Mouse (Mus musculus) adrenal gland, adult 18-20 months (tissue): ENCODE measurements around the gene Cpa1. TPM values are rescaled to one million over a fixed set of nuclear protein-coding genes. Genes with fewer than 3 reads are reported as not detected.

Experiments
- DNase-seq, 2 experiments: peaks; one replicate each; pipeline ENCODE4 v3.0.0; 2021 to 2022; ENCODE audit warnings: low spot score in 2 of 2
- total RNA-seq, 2 experiments: library from RNA; stranded (reverse); gene quantifications; 1 replicate in 1 of 2; 2 replicates in 1 of 2; pipeline ENCODE4 v1.2.3; 2021

Cpa1 gene
- total RNA-seq, 2 experiments from 2014 or later: not detected

DNA sequence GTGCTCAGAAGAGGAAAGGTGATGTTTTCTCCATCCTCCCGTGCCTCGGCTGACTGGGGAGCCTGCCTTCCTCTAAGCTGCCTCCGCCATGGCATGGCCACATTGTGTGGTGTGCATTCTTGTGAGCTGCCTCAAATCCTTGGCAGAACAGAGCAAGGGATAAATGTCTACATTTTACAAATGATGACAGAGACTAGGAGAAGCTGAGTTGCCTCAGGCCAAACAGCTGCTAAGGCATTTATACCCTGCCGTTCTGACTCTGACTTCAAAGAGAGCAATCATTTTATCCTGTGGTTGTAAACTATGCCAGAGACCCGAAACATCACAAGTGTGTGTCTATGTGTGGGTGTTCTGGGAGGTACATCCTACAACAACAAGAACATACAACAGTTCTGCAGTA is 28.6 kb downstream of the Cpa1 start:
- no peak for DNase-seq

DNA sequence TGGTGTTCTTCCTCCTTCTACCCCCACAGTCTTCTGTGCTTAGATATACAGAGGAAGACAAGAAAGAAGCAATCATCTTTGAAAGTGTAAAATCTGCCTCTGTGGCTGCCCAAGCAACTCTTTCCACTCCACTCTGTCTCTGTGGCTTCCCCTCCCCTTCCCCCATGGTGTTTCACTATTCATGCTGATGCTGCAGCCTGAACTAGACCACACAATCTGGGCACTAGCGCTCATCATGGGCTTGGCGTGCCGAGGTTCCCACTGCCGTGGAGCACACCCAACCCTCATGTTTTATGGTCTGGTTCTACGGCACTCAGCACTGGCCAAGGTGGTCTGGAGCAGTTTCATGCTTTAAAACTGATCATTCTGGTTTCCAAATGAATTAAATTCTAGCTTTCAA is 32.7 kb downstream of the Cpa1 start:
- no peak for DNase-seq

DNA sequence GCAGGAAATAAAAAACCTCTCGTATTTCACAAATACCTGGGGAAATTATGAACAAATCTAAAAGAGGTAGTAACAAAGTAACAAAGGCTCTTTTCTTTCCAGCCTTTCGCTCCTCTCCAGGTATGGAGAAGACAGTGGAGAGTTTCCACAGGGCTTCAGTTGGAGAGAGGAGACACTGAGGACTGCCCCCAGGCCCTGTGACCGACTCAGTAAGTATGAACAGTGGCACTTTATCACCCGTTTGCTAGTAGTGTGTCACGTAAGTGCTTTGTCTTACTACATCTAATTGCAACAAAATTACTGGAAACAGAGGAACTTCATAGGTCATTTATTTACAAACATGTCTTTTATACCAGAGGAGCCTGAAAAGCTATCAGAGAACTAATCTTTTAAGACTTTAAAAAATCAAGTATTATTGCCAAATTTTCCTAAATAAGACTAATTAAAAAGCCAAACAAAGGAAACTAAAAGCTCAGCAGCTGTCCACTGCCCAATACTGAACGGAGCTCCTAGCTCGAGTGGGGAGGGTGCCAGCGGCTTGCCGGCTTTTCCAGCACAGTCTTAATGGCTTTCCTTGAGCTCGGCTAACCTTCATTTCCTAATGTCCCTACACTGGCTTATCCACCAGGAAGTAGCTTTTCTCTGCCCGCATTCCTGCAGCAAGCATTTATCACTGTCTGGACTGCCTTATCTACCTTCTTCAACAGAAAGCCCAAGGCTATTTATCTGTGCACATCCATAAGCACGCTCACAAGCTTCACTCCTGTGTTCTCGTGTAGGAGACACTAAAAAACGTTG is 34.9 kb downstream of the Cpa1 start:
- DNase-seq: peak in 1 of 2 experiments; percentile 26

DNA sequence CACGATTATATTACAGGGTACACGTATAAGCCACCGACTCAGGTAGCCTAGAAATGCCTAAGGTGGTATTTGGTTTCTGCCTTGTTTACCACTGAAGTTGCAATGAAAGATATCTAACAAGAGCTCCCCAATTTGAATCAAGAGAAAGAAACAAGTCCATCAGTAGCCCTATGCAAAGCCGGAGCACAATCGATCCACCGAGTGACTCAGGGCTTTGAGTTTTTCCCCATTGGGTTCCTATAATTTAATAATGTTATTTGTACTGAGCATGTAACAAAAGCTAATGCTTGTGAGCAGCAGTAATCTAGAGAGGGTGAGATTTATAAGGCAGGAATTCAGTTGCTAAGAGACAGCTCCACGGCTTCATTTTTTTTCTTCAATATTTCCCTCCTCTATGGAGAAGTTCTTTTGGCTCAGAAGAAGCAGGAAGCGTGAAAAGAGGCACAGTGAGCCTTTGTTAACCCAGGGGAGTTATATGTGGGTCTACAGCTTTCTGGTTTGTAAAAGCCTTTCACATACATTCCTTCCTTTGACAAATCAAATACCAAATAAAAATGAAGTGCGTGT is 35.8 kb downstream of the Cpa1 start:
- DNase-seq: no peak

DNA sequence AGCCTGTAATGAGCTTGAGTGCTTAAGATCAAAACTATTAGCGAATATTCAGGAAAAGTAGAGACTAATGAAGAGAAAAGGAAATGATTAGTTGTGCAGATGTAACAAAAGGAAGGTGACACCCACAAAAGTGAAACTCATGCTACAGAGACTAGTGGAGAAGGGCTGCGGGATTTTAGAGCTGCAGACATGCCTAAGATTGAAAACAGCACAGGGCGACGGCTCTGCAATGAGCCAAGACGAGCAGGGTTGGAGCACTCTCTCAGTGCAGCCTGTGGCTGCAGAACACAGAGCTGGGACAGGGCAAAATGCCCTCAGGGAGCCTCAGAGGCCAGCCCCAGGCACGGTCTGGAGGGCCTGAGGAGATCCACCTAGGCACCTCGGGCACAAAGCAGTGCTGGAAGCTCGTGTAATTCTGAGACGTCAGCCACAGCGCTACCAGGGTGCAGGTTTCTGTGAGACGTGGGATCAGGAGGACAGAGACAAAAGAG is 36.3 kb downstream of the Cpa1 start:
- peak in 1 of 2 experiments; percentile 32 for DNase-seq

DNA sequence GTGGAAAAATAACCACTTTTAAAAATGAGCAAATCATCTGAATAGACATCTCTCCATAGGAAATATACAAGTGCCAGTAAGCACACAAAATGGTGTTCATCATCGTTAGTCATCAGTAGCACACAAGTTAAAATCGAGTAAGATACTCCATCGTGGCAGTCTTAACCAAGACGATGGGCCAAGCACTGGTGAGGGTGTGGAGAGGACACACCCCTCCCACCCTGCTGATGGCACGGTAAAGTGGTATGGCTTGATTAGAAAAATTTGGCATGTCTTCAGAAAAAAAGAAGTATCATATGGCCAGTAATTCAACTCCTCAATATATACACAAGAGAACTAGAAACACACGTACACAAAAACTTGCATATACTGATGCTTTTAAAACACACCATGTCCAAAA is 37.5 kb downstream of the Cpa1 start:
- DNase-seq: no peak

DNA sequence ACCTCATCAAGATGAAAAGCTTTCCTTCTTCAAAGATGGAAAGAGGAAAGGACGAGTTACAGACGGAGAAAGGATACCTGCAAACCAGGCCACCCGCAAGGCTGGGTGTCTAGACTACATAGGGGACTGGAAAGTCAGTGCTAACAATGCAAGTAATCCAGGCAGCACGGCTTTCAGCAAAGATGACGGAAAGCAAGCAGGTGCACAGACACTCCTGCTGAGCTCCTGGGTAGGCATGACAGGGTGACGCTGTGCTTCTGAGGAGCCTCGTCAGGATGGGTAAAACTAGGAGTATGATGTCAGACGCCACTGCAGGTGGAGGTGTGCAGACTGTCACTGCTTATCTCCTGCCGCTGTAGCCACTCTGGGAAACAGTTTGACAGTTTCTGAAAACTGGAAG is 38.6 kb downstream of the Cpa1 start:
- DNase-seq: no peak

DNA sequence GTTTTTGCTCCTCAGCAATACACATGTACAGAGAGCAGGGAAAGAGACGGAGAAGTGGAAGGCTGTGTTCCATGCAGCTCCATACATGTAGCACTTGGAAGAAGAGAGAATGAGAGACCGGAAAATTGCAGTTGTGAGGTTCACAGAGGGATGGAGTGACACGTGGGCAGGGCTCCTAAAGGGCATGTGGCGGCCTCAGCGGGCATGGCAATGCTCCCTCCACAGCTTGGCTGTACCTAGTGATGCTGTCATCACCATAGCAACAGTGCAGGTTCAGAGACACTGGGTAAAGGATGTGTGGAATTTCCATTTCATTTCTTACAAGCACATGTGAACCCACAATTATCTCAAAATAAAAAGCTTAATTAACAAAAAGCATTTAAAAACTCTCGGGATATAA is 39.5 kb downstream of the Cpa1 start:
- DNase-seq: no peak

DNA sequence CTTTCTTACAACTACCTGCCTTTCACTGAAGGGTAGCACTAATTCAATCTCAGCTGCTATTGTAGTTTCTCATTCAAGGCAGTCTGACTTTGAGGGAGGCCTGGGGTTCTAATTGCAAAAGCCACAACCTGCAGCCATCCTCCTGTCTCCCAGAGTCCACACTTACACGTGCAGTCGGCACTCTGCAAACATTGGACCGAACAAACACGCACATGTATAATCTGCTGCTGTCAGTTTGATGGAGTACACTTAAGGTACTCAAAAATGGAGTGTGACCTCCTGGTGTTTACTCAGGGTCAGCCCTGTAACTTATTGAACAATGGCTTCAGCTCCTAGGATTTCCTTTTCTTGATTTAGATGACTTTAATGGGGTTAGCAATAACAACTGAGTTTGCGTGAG is 40.5 kb downstream of the Cpa1 start:
- DNase-seq: no peak

DNA sequence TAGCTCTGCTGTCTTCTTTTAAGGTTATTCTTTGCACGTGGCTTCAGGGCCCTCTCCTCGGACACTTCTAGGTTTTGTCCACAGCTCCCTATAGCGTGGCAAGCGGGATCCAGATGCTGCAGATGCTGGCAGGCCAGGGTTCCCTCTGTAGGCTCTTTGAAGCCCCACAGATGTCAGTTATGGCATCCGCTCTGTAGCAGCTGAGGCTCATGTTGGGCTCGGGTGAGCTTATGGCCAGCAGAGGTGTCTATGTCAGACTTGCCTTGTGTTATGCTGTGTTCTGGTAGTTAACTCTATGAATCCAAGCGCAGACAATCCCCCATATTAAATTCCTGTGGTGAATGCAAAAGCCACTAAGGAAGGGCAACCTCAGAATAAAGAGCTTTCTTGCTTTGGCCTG is 41.4 kb downstream of the Cpa1 start:
- DNase-seq: no peak

DNA sequence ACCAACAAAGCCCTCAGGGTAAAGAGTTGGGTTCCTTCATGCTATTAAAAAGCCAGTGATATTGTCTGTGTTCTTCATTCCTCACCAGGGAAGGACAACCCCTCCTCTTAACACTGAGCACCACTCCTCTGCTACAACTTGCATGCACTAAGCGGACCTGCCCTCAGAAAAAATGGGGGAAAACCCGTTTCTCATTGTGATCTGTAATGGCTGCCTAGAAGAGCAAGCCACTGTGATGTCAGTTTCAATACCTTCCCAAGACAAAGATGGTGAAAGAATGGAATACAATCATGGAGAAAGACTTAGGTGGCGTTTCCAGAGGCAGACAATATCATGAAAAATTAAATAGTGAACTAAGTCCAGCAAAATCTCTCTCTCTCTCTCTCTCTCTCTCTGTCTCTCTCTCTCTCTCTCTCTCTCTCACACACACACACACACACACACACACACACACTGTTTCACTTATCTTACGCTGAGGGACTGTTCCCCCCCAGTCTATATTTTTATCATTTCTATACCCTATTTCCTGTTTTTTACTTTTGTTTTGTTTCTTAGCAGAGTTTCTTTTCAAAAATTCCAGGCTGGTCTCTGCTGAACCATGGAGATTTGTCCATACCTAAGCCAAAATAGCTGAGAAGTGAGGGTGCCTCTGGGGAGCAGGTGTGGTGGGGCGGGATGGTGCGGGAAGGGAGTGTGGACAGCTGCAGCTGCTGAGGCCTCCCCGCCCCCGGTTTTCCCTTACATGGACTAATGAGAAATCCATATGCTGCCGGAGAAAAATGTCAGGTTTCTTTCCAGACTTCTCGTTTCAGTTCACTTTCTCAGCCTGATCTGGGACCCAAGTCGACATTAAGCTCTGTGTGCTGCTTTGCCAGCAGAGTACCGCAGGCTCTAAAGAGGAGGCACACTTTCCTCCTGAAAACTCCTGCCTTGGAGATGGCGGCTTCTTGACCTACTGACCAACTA is 43.2 kb downstream of the Cpa1 start:
- DNase-seq: no peak

DNA sequence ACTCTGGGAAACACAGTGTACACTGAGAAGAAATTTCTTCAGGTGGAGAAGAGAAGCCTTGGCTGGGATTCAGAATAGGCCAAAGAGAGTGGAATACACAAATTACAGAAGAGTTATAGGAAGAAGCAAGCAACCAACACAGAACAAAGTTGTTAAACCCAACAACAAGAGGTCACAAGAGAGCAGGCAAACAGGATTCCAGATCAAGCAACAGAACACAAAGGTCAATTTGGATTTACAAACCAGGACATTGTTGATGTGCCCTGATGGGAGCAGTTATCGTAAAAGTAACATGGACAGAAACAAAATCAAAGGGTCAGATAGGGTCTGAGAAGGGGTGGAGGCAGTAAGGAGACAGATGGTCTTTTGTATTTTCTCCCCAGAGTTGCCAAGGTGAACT is 45.6 kb downstream of the Cpa1 start:
- no peak for DNase-seq

DNA sequence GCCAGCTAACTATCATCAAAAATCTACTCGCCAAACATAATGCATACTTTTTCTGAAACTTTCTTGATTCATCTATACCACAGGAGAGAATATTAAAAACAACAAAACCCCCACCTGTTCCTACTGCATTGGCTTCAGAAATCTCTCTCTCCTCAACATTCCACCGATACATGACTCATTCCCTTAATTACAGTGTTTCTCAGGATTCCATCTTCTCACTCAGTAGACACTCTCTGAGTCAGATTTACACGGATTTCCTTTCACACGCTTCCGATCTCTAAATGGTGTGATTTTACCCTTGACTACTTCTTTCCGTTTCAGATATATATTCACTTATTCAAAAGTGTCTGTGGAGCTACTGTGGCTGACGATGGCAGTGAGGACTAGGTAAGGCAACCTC is 48.2 kb downstream of the Cpa1 start:
- no peak for DNase-seq

DNA sequence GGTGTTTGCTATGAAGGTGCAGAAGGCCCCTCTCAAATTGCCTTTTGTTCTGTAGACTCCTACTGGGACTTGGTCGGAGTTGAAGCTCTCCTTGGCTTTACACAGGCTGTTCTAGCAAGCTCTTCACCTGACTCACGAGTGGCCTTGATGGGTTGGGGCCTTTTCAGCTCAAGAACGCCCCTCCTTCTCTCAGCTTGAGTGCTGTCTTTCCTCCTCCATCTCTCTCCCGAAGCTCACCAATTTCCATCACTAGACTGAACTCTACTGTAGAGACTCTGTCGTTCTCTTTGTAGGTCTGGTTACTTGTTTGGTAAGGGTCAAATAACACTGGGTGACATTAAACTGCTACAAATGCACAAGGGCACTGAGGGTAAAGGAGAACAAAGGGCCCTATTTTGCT is 53.8 kb downstream of the Cpa1 start:
- DNase-seq: no peak

DNA sequence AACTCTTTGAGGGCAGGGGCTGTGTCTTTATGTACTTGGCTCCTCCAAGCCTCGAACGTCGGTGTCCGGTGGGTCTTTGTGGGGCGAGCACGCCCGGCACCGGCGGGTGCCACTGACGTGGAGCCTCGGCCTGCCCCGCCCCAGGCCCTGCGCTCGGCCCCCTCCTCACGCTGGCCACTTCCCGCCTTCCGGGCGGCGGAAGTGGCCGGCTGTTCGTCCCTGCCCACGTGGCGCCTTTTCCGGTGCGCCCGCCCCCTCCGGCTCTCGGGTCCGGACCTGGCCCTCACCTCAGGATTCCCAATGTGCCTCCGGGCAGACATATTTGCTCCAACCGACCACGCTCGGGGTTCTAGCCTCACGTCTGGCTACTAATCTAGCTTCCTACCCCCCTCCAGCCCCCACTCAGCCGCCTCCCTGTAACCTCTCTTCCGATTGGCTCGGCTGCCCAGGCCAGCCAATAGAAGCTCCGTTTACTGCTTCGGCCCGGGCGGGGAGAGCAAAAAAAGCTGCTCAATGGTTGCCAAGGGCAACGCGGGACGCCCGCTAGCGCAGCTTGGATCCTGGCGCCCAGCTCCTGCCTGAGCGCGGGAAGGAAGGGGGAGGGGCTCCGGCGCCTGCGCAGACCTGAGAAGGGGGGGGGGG is 54.5 kb downstream of the Cpa1 start, which contains the start of gene Cep41:
Gene Cep41, minus strand, starts transcription at position 400 of the 642 bp plus-strand sequence.
- DNase-seq: peak; percentile 97 to 99

DNA sequence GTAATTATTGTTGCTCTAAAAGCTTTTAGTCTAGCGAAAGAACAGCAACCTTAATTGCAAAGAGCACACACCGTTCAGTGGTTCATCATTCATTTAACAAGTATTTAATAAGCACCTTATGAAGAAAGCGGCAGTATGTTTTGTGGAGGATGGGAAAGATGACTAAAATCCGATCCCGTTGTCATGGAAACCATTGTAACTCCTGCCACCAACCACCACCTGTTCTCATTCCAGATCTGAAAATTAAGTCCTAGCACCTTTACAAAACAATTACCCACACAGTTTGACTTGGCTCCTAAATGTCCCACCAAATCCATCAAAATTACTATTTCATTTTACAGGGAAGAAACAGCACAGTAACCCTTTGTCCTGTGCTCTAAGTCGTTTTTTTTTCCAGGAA is 55.2 kb downstream of the Cpa1 start:
- no peak for DNase-seq

Other genes starting within 250 kb of the Cpa1 start
- 10 to 100 TPM; 18.7 to 19.6 TPM for gene Zc3hc1, start 248.2 kb upstream of the Cpa1 start, total RNA-seq
- gene Klhdc10, start 237.3 kb upstream of the Cpa1 start, total RNA-seq: 10 to 100 TPM; 63.0 to 68.5 TPM
- gene Tmem209, start 129.4 kb upstream of the Cpa1 start, total RNA-seq: 10 to 100 TPM; 15.3 to 19.5 TPM
- gene Ssmem1, start 129.4 kb upstream of the Cpa1 start, total RNA-seq: under 1 TPM in 1 of 2 experiments, not detected in 1; 0.22 TPM
- gene Cpa2, start 97.6 kb upstream of the Cpa1 start, total RNA-seq: under 1 TPM; 0.43 to 0.74 TPM
- 1 to 10 TPM; 1.4 to 1.7 TPM for gene Cpa4, start 70.8 kb upstream of the Cpa1 start, total RNA-seq
- gene Cpa5, start 28.2 kb upstream of the Cpa1 start, total RNA-seq: not detected
- 1 to 10 TPM; 6.1 to 7.3 TPM for gene Cep41, start 54.5 kb downstream of the Cpa1 start, total RNA-seq
- 10 to 100 TPM; 27.9 to 28.8 TPM for gene Mest, start 84.3 kb downstream of the Cpa1 start, total RNA-seq